In genomic region chr3:97226719-97227118, GRCm38 (mm10) we compare ENCODE assay signal across 8 mouse cellular contexts.
DNase-seq lines count a peak whose midpoint lies in the region; ATAC-seq and TF ChIP-seq lines count a peak whose summit lies in the region.

No protein-coding gene starts in this region.

- DNase-seq in retina, embryonic 14.5 days (ENCODE audit: low spot score): peak; percentile 40
- no peak for DNase-seq in retina, postnatal 1 day
- no peak for DNase-seq in yolk sac, embryonic 10.5 days (ENCODE audit: low spot score)
- no peak for DNase-seq in right cerebral cortex, postnatal 4 days
- DNase-seq in gastrocnemius, adult 18-20 months (ENCODE audit: low spot score): no peak

- H3K27ac ChIP-seq in embryonic facial prominence, embryonic 13.5 days: peak overlapping the region; percentile 96
- peak overlapping the region; percentile 89 for H3K27ac ChIP-seq in intestine, postnatal 0 days (ENCODE audit: low read depth, low read length)
- H3K27ac ChIP-seq in neural tube, embryonic 15.5 days (replicated peaks): peak overlapping the region; percentile 89

- H3K9me3 ChIP-seq in embryonic facial prominence, embryonic 13.5 days: no peaks in the 10 kb centered on the region
- H3K9me3 ChIP-seq in intestine, postnatal 0 days (ENCODE audit: control insufficient read depth): no peaks in the 10 kb centered on the region
- no peaks in the 10 kb centered on the region for H3K9me3 ChIP-seq in neural tube, embryonic 15.5 days (replicated peaks)

- peak; percentile 11; the same call in 1 of the 2 replicates for ATAC-seq in embryonic facial prominence, embryonic 13.5 days (ENCODE audit: insufficient number of reproducible peaks, insufficient read depth, low FRiP score, low TSS enrichment, low read depth)
- ATAC-seq in intestine, postnatal 0 days: no peak
- peak; percentile 25 for ATAC-seq in neural tube, embryonic 15.5 days (ENCODE audit: low FRiP score)

- peaks cover 43% of the 10 kb centered on the region for H3K4me1 ChIP-seq in embryonic facial prominence, embryonic 13.5 days
- no peaks in the 10 kb centered on the region for H3K4me1 ChIP-seq in intestine, postnatal 0 days (replicated peaks; ENCODE audit: control insufficient read depth, insufficient read depth, low read length)
- peaks cover 33% of the 10 kb centered on the region for H3K4me1 ChIP-seq in neural tube, embryonic 15.5 days

- H3K9ac ChIP-seq in embryonic facial prominence, embryonic 13.5 days: peak overlapping the region; percentile 92
- H3K9ac ChIP-seq in intestine, postnatal 0 days (ENCODE audit: low read depth, low read length): peak overlapping the region; percentile 87
- peak overlapping the region; percentile 90 for H3K9ac ChIP-seq in neural tube, embryonic 15.5 days (replicated peaks)

- peak overlapping the region; percentile 85 for H3K4me2 ChIP-seq in embryonic facial prominence, embryonic 13.5 days
- peak overlapping the region; percentile 86 for H3K4me2 ChIP-seq in intestine, postnatal 0 days (replicated peaks; ENCODE audit: low read depth)
- H3K4me2 ChIP-seq in neural tube, embryonic 15.5 days: peak overlapping the region; percentile 83

- H3K4me3 ChIP-seq in embryonic facial prominence, embryonic 13.5 days: peak overlapping the region; percentile 77
- peak overlapping the region; percentile 90 for H3K4me3 ChIP-seq in intestine, postnatal 0 days (ENCODE audit: low read depth, low read length)
- H3K4me3 ChIP-seq in neural tube, embryonic 15.5 days (replicated peaks): peak overlapping the region; percentile 72

- 0% methylated on average over 18 of the region's 18 CpGs for WGBS in embryonic facial prominence, embryonic 13.5 days
- whole genome bisulfite sequencing in intestine, postnatal 0 days: under 1% methylated on average over 18 of the region's 18 CpGs
- 1% methylated on average over 18 of the region's 18 CpGs for WGBS in neural tube, embryonic 15.5 days

- TF ChIP-seq CTCF in intestine, postnatal 0 days (IDR thresholded peaks at IDR 0.05; ENCODE audit: low read depth): no peak

- H3K27me3 ChIP-seq in embryonic facial prominence, embryonic 13.5 days: no peaks in the 10 kb centered on the region
- no peaks in the 10 kb centered on the region for H3K27me3 ChIP-seq in intestine, postnatal 0 days (replicated peaks; ENCODE audit: control insufficient read depth, insufficient read depth, low read length)
- H3K27me3 ChIP-seq in neural tube, embryonic 15.5 days (replicated peaks): no peaks in the 10 kb centered on the region

- peaks cover 24% of the 10 kb centered on the region for H3K36me3 ChIP-seq in embryonic facial prominence, embryonic 13.5 days
- peaks cover 5% of the 10 kb centered on the region; the same call in 1 of the 2 replicates for H3K36me3 ChIP-seq in intestine, postnatal 0 days (ENCODE audit: control insufficient read depth, insufficient read depth)
- H3K36me3 ChIP-seq in neural tube, embryonic 15.5 days: peaks cover under 1% of the 10 kb centered on the region
